Mouse (Mus musculus): ENCODE results near the gene Tm7sf3. TPM values are rescaled to one million over a fixed set of nuclear protein-coding genes. Genes with fewer than 3 reads are reported as not detected.
"Not testable (repeated sequence)": the region's sequence is repeated elsewhere in the genome, so short reads cannot be mapped to it uniquely, and the experiment has no call there.

Gene Tm7sf3
- polyA plus RNA-seq, 1 experiment from 2014 or later: 31.1 TPM

GRCm38 (mm10) chr6:146583366-146584046 lies 59.1 kb downstream of the Tm7sf3 start:
- Histone ChIP-seq H3K27me3 (no peaks in the 10 kb centered on the region), H3K27ac (replicated peaks) (no peak overlapping the region), H3K4me3 (no peak overlapping the region), H3K4me1 (replicated peaks) (peaks cover 17% of the 10 kb centered on the region), H3K4me2 (no peak overlapping the region), H3K36me3 (peaks cover 27% of the 10 kb centered on the region), H3K9me3 (no peaks in the 10 kb centered on the region), H3K9ac (no peak overlapping the region)
- no peak for ATAC-seq (ENCODE audit: low read depth)
- 86% methylated on average over 2 of the region's 2 CpGs for WGBS

DNA sequence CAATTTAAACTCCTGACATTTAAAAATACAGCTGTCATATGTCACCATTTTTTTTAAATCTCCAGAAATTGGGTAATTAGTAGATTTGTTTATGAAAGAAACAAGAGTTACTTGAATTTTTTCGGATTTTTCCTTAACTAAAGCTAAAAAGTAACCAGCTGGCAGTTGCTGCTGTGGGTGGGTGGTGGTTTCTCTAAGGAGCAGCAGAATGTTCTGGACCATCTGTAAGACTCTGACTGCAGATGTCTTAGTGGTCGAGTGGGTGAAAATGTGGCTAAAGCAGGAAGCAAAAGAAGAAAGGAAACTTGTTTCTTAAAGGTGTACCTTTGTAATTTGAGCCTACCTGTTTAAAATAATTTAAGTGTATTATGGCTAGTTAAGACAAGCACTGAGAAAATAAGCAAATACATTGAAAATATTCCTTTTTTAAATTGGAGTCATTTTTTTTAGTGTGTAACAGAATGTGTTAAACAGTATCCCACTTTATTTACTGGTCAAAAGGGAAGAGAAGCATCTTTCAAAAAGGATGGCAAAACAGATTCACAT lies 62.2 kb downstream of the Tm7sf3 start:
- H3K4me3 ChIP-seq: no peak overlapping the region
- H3K4me2 ChIP-seq: no peak overlapping the region
- no peaks in the 10 kb centered on the region for H3K36me3 ChIP-seq
- no peak overlapping the region for H3K9ac ChIP-seq
- H3K27me3 ChIP-seq: no peaks in the 10 kb centered on the region
- 49% methylated on average over 2 of the region's 2 CpGs for whole genome bisulfite sequencing
- H3K27ac ChIP-seq (replicated peaks): no peak overlapping the region
- ATAC-seq (ENCODE audit: low read depth): no peak
- H3K9me3 ChIP-seq: no peaks in the 10 kb centered on the region
- peaks cover 33% of the 10 kb centered on the region for H3K4me1 ChIP-seq (replicated peaks)

DNA sequence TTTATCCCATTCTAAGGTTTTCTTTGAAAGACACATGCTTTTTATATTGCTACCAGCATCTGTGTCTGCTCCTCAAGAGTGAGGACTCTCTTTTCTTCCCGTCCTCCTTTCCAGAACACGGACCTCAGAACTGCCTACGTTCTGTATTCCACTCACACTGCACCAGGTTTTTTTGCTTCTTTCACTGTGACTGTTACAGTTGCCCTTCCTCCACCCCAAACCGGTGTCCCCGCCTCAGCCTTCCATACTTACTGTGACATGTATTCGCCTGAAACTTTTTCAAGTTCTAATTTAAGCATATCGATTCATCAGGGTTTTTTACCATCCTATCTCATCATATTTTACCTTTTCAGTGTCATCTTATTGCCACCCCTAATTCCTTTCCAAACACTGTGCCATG lies 64.0 kb downstream of the Tm7sf3 start:
- no peaks in the 10 kb centered on the region for H3K9me3 ChIP-seq
- no peak for ATAC-seq (ENCODE audit: low read depth)
- no peaks in the 10 kb centered on the region for H3K27me3 ChIP-seq
- H3K4me3 ChIP-seq: peak overlapping the region; percentile 84
- peaks cover 42% of the 10 kb centered on the region for H3K4me1 ChIP-seq (replicated peaks)
- 14% methylated on average over 7 of the region's 7 CpGs for WGBS
- peak overlapping the region; percentile 83 for H3K4me2 ChIP-seq
- no peaks in the 10 kb centered on the region for H3K36me3 ChIP-seq
- peak overlapping the region; percentile 88 for H3K9ac ChIP-seq
- peak overlapping the region; percentile 98 for H3K27ac ChIP-seq (replicated peaks)

DNA sequence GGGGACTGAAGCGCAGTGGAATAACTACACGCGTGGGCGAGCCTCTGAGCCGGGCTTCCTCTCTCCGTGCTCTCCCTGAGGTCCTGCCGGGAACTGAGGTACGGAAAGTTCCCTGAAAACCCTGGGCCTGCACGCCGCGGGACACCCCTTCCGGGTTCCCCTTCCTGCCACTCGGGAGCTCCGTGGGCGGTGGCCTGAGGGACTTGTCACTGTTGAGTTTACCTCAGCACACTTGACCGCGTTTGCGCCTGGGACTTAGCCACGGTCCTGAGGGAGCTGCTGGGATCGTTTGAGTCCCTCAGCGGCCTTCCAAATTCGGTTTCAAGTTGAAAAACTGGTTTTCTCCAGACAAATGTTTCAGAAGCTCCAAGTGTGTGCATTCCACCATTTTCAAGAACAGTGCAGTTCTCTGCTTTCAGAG lies 64.5 kb downstream of the Tm7sf3 start:
- peak overlapping the region; percentile 83 for H3K4me2 ChIP-seq
- ATAC-seq (ENCODE audit: low read depth): no peak
- H3K9me3 ChIP-seq: no peaks in the 10 kb centered on the region
- H3K9ac ChIP-seq: peak overlapping the region; percentile 88
- 0% methylated on average over 22 of the region's 22 CpGs for WGBS
- no peaks in the 10 kb centered on the region for H3K36me3 ChIP-seq
- peak overlapping the region; percentile 98 for H3K27ac ChIP-seq (replicated peaks)
- H3K4me3 ChIP-seq: peak overlapping the region; percentile 84
- H3K27me3 ChIP-seq: no peaks in the 10 kb centered on the region
- H3K4me1 ChIP-seq (replicated peaks): peaks cover 42% of the 10 kb centered on the region

DNA sequence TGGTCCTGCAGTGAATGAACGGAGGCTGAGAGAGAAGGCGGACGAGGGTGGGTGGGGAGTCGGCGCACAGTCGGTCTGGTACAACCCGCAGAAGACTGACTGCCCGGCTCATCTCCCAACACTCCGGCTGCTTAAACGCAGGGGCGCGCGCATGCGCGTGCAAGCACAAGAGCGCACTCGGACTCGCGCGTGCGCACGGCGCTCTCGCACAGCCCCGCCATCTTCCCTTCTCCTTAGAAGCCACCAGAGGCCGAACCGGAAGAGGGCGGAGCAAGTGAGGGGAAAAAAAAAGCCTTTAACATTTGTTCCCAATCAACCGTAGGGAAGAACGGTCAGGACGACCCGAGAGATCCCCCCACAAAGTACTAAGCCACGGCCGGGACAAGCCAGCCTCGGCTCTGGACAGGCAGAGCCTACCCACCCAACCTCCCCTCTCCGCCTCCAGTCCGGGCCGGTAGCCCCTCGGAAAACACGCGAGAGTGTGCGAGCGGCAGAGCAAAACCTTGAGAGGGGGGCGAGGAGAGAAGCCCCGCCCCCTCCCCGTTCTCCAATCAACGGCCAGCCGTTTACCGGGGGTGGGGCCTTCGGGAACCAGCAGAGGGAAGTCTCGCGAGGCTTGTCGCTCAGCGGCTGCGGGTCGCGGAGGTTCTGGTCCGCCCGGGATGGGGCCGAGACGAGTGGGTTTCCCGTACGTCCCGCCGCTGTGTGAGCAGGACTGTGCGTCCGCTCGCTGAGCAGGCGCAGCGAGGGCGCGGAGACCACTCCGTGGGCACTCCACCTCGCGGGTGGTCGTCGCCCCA lies 65.1 kb downstream of the Tm7sf3 start, which contains the start of gene Ints13:
Gene Ints13, minus strand, starts transcription at position 526 of the 800 bp plus-strand sequence.
- Histone ChIP-seq H3K36me3 (no peaks in the 10 kb centered on the region), H3K27me3 (no peaks in the 10 kb centered on the region), H3K4me3 (peak within 1 kb of the TSS; percentile 84), H3K9me3 (no peaks in the 10 kb centered on the region), H3K9ac (peak within 1 kb of the TSS; percentile 88), H3K27ac (replicated peaks) (peak within 1 kb of the TSS; percentile 98), H3K4me1 (replicated peaks) (peaks cover 46% of the 10 kb centered on the region), H3K4me2 (peak within 1 kb of the TSS; percentile 83)
- WGBS: under 1% methylated on average over 77 of the region's 77 CpGs
- ATAC-seq (ENCODE audit: low read depth): peak; percentile 96

GRCm38 (mm10) chr6:146576903-146577302 lies 65.7 kb downstream of the Tm7sf3 start, which contains the start of gene Fgfr1op2:
Gene Fgfr1op2 (plus strand): TSS chr6:146577203.
- H3K36me3 ChIP-seq: no peaks in the 10 kb centered on the region
- ATAC-seq (ENCODE audit: low read depth): no peak
- H3K9me3 ChIP-seq: no peaks in the 10 kb centered on the region
- H3K9ac ChIP-seq: peak within 1 kb of the TSS; percentile 88
- H3K27ac ChIP-seq (replicated peaks): peak within 1 kb of the TSS; percentile 98
- no peaks in the 10 kb centered on the region for H3K27me3 ChIP-seq
- peak within 1 kb of the TSS; percentile 84 for H3K4me3 ChIP-seq
- 1% methylated on average over 13 of the region's 13 CpGs for WGBS
- peaks cover 48% of the 10 kb centered on the region for H3K4me1 ChIP-seq (replicated peaks)
- peak within 1 kb of the TSS; percentile 83 for H3K4me2 ChIP-seq

GRCm38 (mm10) chr6:146572073-146572472 lies 70.6 kb downstream of the Tm7sf3 start:
- no peak overlapping the region for H3K9ac ChIP-seq
- no peaks in the 10 kb centered on the region for H3K27me3 ChIP-seq
- ATAC-seq (ENCODE audit: low read depth): no peak
- no peak overlapping the region for H3K4me3 ChIP-seq
- H3K27ac ChIP-seq (replicated peaks): no peak overlapping the region
- peaks cover 29% of the 10 kb centered on the region for H3K4me1 ChIP-seq (replicated peaks)
- no peak overlapping the region for H3K4me2 ChIP-seq
- H3K9me3 ChIP-seq: no peaks in the 10 kb centered on the region
- peaks cover 5% of the 10 kb centered on the region; the same call in 1 of the 2 replicates for H3K36me3 ChIP-seq

DNA sequence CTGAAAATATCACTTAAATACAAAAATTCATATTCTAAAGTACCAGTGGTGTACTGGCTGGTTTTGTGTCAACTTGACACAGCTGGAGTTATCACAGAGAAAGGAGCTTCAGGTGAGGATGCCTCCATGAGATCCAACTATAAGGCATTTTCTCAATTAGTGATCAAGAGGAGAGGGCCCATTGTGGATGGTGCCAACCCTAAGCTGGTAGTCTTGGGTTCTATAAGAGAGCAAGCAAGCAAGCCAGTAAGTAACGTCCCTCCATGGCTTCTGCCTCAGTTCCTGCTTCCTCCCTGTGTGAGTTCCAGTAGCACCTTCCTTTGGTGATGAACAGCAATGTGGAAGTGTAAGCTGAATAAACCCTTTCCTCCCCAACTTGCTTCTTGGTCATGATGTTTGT lies 80.2 kb downstream of the Tm7sf3 start:
- ATAC-seq (ENCODE audit: low read depth); H3K4me3 ChIP-seq; H3K4me2 ChIP-seq; H3K27ac ChIP-seq (replicated peaks); H3K9me3 ChIP-seq; H3K27me3 ChIP-seq; H3K9ac ChIP-seq; H3K4me1 ChIP-seq (replicated peaks): not testable (repeated sequence)
- 91% methylated on average over 1 of the region's 1 CpGs for WGBS
- H3K36me3 ChIP-seq: peaks cover 64% of the 10 kb centered on the region

Other genes starting within 250 kb of the Tm7sf3 start
- gene Itpr2, start 140.6 kb downstream of the Tm7sf3 start, polyA plus RNA-seq (2015; fragmentation: Nextera tagmentation; extraction: Ambion mirVana): 5.5 and 9.6 TPM in 2 replicates
- gene Fgfr1op2, start 65.6 kb downstream of the Tm7sf3 start, polyA plus RNA-seq (2015; fragmentation: Nextera tagmentation; extraction: Ambion mirVana): 51.8 and 55.3 TPM in 2 replicates
- gene Ints13, start 65.0 kb downstream of the Tm7sf3 start, polyA plus RNA-seq (2015; fragmentation: Nextera tagmentation; extraction: Ambion mirVana): 53.1 and 62.2 TPM in 2 replicates
- gene Med21, start 277 bp downstream of the Tm7sf3 start, polyA plus RNA-seq (2015; fragmentation: Nextera tagmentation; extraction: Ambion mirVana): 134 and 139 TPM in 2 replicates
- 15.1 and 16.0 TPM in 2 replicates for gene Stk38l, start 82.2 kb upstream of the Tm7sf3 start, polyA plus RNA-seq (2015; fragmentation: Nextera tagmentation; extraction: Ambion mirVana)
- 1.8 and 2.5 TPM in 2 replicates for gene Arntl2, start 153.2 kb upstream of the Tm7sf3 start, polyA plus RNA-seq (2015; fragmentation: Nextera tagmentation; extraction: Ambion mirVana)
- gene Smco2, start 207.3 kb upstream of the Tm7sf3 start, polyA plus RNA-seq (2015; fragmentation: Nextera tagmentation; extraction: Ambion mirVana): not detected in 2 replicates
- gene Ppfibp1, start 245.7 kb upstream of the Tm7sf3 start, polyA plus RNA-seq (2015; fragmentation: Nextera tagmentation; extraction: Ambion mirVana): 15.2 and 17.7 TPM in 2 replicates